Mouse (Mus musculus) heart, adult 2 months (tissue): Measurements from ENCODE around the gene Cdc42ep4. TPM values are rescaled to one million over a fixed set of nuclear protein-coding genes. Genes with fewer than 3 reads are reported as not detected.

ENCODE experiments used
- DNase-seq, 2 experiments: peaks; one replicate each; pipeline ENCODE4 v3.0.0; 2021
- H3K27ac ChIP-seq: fragments of 200-600 bp; 2 replicates; pipeline ENCODE4 v1.8.1; 2022
- H3K27me3 ChIP-seq: fragments of 200-500 bp; 2 replicates; pipeline ENCODE4 v1.6.1; 2012; ENCODE audit warnings: mild to moderate bottlenecking, low read length, inconsistent platforms, mixed read lengths; ENCODE audit not compliant: control insufficient read depth, insufficient read depth
- H3K36me3 ChIP-seq: fragments of 200-500 bp; 2 replicates; pipeline ENCODE4 v1.6.1; 2012; ENCODE audit warnings: low read length, inconsistent platforms; ENCODE audit not compliant: control insufficient read depth, insufficient read depth
- H3K4me1 ChIP-seq: fragments of 200-500 bp; 2 replicates; pipeline ENCODE4 v1.6.1; 2011; ENCODE audit warnings: low read length; ENCODE audit not compliant: control insufficient read depth, insufficient read depth
- H3K4me3 ChIP-seq: fragments of 200-600 bp; 2 replicates; pipeline ENCODE4 v1.8.1; 2022
- H3K79me2 ChIP-seq: fragments of 200-500 bp; replicated peaks from 2 replicates; pipeline ENCODE4 v1.6.1; 2012; ENCODE audit warnings: mild to moderate bottlenecking, inconsistent platforms, low read length, moderate library complexity, mixed read lengths; ENCODE audit not compliant: control insufficient read depth, insufficient read depth
- H3K9ac ChIP-seq: fragments of 200-500 bp; 2 replicates; pipeline ENCODE4 v1.6.1; 2012; ENCODE audit warnings: low read depth, mild to moderate bottlenecking, control low read depth, inconsistent platforms, low read length, mixed read lengths
- CTCF ChIP-seq: fragments of 200-600 bp; IDR thresholded peaks from 2 replicates; pipeline ENCODE4 v1.8.1; 2022; ENCODE audit warnings: antibody characterized with exemption, mild to moderate bottlenecking, moderate library complexity
- EP300 ChIP-seq: fragments of 200-500 bp; IDR thresholded peaks from 2 replicates; pipeline ENCODE4 v1.6.1; 2011; ENCODE audit warnings: low read depth, low read length, control low read depth; ENCODE audit not compliant: insufficient read depth
- POLR2A ChIP-seq: fragments of 200-500 bp; IDR thresholded peaks from 2 replicates; pipeline ENCODE4 v1.6.1; 2011; ENCODE audit warnings: mild to moderate bottlenecking, low read depth, low read length, control low read depth; ENCODE audit not compliant: insufficient read depth
- WGBS: fragments of 180-500 bp; shearing (Covaris S2); methylation state at CpG from one replicate; pipeline ENCODE4 v1.1.7; 2018; 5-methylcytosine and 5-hydroxymethylcytosine counted together
- intact Hi-C: fragments of 180-260 bp; cut with DNase I; formaldehyde crosslinking; loops from one replicate; pipeline ENCODE4 v1.15.1; 2025
- polyA plus RNA-seq: library from polyadenylated mRNA; depleted of rRNA; stranded (reverse); fragments of >200 nt; gene quantifications from 2 replicates; pipeline ENCODE4 v1.2.3, GENCODE M21; 2012
- total RNA-seq, 2 experiments: library from RNA; stranded (reverse); gene quantifications; 2 replicates each; pipeline ENCODE4 v1.2.3; 2021

The Cdc42ep4 gene
- total and polyA plus RNA-seq, 3 experiments = 12.9 to 23.2 (median 20.6) TPM

DNA sequence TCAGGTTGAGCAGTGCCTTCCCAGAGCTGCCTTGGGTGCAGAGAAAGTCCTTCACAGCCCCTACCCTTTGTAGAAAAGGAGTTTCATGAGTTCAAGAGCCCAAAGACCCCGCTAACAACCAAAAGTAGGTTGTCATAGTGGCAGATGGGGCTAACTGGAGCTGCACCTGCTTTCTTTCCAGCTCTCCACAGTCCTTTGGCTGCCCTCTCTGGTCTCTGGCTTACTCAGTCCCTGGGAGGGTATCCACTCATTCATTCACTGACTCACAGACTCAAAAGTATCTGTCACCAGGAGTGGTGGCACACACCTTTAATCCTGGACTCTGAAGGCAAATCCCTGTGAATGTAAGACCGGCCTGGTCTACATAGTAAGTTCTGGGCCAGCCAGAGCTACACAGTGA, 35.5 kb downstream of the Cdc42ep4 start:
- no peaks in the 10 kb centered on the region for H3K4me1 ChIP-seq
- H3K36me3 ChIP-seq = no peaks in the 10 kb centered on the region
- no peaks in the 10 kb centered on the region for H3K79me2 ChIP-seq
- H3K27ac ChIP-seq = no peak overlapping the region
- 97% methylated on average over 2 of the region's 2 CpGs for WGBS
- H3K9ac ChIP-seq = no peak overlapping the region
- TF ChIP-seq EP300 = no peak
- no peak for TF ChIP-seq POLR2A
- TF ChIP-seq CTCF = no peak
- intact Hi-C loops = no loop called here
- no peak for DNase-seq
- no peak overlapping the region for H3K4me3 ChIP-seq
- H3K27me3 ChIP-seq = no peaks in the 10 kb centered on the region

DNA sequence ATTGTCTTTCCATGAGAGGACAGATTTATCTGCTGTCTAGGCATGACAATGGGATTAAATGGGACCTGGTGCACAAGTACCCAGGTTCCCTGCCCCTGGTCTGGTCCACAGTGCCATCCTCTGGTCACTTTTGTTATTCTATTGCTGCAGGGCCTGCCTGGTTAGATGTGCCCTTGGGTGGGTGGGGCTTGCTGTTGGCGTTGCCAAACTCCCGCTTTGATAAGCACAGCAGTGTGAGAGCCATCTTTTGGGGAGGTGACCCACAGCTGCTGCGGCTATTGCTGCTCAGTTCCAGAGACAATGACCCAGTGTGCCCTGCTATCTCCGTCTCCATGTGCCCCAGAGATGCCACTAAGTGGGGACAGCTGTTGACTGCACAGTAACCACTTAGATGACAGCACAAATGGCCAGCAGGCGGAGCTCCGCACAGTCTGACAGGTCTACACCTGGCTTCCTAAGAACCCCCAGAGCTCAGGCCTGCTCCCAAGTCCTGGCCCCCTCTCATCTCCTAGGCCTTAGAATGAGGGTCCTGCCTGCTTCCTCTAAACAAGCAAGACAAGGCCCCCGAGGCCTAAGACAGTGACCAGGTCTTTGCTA, 36.5 kb downstream of the Cdc42ep4 start:
- Histone ChIP-seq H3K4me3 (no peak overlapping the region), H3K9ac (no peak overlapping the region), H3K27ac (no peak overlapping the region), H3K36me3 (no peaks in the 10 kb centered on the region), H3K27me3 (no peaks in the 10 kb centered on the region), H3K4me1 (peaks cover 5% of the 10 kb centered on the region), H3K79me2 (no peaks in the 10 kb centered on the region)
- intact Hi-C loops = no loop called here
- WGBS = 77% methylated on average over 7 of the region's 7 CpGs
- TF ChIP-seq EP300 (no peak), CTCF (no peak), POLR2A (no peak)
- DNase-seq = no peak

DNA sequence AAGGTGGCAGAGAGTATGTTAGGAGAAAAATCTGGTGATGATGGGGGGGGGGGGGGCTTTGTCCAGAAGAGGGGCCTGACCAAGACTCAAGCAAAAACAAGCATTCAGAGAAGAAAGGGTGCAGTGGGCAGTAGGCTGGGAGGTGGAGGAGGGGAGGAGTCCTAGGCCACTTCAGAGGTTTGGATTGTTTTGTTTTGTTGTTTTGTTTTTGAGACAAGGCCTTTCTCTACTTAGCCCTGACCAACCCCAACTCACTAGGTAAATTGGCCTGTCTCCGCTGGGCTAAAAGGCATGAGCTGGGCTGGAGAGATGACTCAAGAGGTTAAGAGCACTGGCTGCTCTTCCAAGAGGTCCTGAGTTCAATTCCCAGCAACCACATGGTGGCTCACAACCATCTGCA, 40.6 kb downstream of the Cdc42ep4 start:
- H3K79me2 ChIP-seq = no peaks in the 10 kb centered on the region
- no peaks in the 10 kb centered on the region for H3K36me3 ChIP-seq
- no peaks in the 10 kb centered on the region for H3K27me3 ChIP-seq
- H3K27ac ChIP-seq = no peak overlapping the region
- TF ChIP-seq CTCF = no peak
- TF ChIP-seq POLR2A = no peak
- no peak for TF ChIP-seq EP300
- DNase-seq = no peak
- 92% methylated on average over 1 of the region's 1 CpGs for WGBS
- intact Hi-C loops = loop anchor here (2.0 kb wide), 1 partner anchor 40 kb away; the partner anchor contains the start of gene Cdc42ep4
- no peak overlapping the region for H3K4me3 ChIP-seq
- H3K9ac ChIP-seq = no peak overlapping the region
- H3K4me1 ChIP-seq = peaks cover 8% of the 10 kb centered on the region

DNA sequence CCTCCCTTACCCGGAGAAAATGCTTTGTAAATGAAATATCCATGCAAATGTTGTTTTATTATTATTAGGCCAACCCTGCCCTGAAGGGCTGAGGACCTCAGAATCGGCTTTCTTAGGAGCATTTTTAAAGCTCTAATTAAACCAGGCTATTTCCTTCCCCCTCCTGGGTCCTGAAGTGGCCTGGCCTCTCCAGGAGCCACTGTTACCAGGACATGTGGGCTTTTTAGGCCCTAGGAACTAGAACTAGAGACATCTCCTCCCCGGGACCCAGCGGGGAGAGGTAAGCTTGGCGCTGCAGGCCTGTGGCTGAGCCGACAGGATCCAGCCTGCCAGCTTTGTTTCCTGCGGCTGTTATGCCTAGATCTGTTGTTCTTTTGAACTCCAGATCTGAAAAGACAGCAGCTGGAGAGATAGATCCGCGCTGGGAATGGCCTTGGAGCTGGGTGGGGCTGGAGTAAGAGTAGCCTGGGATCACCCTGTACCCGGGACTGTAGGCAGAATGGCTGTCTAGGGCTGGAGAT, 41.4 kb downstream of the Cdc42ep4 start:
- H3K27me3 ChIP-seq = no peaks in the 10 kb centered on the region
- peak overlapping the region; percentile 58 for H3K27ac ChIP-seq
- H3K9ac ChIP-seq = peak overlapping the region; percentile 24; the same call in 1 of the 2 replicates
- 23% methylated on average over 10 of the region's 10 CpGs for WGBS
- DNase-seq = no peak
- H3K4me1 ChIP-seq = peaks cover 8% of the 10 kb centered on the region
- H3K36me3 ChIP-seq = no peaks in the 10 kb centered on the region
- intact Hi-C loops = loop anchor here (2.0 kb wide), 1 partner anchor 40 kb away; the partner anchor contains the start of gene Cdc42ep4
- TF ChIP-seq EP300 = no peak
- no peak for TF ChIP-seq CTCF
- TF ChIP-seq POLR2A = no peak
- H3K4me3 ChIP-seq = no peak overlapping the region
- H3K79me2 ChIP-seq = no peaks in the 10 kb centered on the region

DNA sequence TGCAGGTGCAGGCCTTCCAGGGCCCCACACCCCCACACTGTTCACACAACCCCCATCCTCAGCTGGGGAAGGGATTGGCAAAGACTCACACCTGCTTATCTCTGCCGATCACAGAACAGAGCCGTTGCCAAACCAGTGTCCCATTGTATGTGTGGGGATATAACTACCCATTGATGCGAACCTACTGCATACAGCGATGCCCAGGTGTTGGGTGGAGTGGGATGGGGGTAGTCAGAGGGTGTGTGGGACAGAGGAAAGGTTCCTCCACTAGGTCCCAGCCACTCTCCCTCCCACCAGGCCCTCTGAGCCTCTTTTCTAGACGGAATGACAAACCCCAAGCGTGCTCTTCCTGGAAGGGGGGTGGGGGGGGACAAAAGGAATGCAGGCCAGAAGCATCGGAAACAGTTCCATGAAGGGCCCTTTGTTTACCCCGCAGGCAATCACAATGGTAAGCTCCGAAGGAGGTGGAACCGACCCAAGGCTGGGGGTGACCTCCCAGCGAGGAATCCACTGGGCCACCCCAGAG, 41.9 kb downstream of the Cdc42ep4 start, which contains the start of gene Cpsf4l:
Cpsf4l (minus strand) TSS at position 287 of the 526 bp plus-strand sequence.
- intact Hi-C loops = loop anchor here (2.0 kb wide), 1 partner anchor 41 kb away; the partner anchor contains the start of gene Cdc42ep4
- Histone ChIP-seq H3K36me3 (no peaks in the 10 kb centered on the region), H3K27me3 (no peaks in the 10 kb centered on the region), H3K4me1 (peaks cover 8% of the 10 kb centered on the region), H3K9ac (peak within 1 kb of the TSS; percentile 24; the same call in 1 of the 2 replicates), H3K27ac (peak within 1 kb of the TSS; percentile 58), H3K4me3 (no peak within 1 kb of the TSS), H3K79me2 (no peaks in the 10 kb centered on the region)
- no peak for DNase-seq
- TF ChIP-seq EP300 (no peak), CTCF (no peak), POLR2A (no peak)
- WGBS = 24% methylated on average over 11 of the region's 11 CpGs

DNA sequence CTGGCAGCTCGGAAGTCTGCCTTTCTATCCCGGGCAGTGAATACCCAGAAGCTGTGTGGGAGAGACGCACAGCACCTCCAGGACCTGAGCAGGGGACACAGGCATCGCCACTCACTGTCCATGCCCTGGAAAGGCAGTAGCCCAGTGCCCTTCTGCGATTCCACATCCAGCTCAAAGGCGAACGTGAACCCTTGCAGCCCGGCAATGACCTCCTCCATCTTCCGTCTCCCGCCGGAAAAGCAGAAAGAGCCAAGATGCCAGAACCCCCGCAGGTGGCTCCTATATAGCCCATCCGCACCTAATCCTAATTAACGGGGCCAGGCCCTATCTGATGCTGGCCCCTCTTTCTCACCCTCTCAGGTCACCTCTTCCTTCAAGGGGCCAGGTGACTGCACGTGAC, 42.4 kb downstream of the Cdc42ep4 start:
- no peaks in the 10 kb centered on the region for H3K36me3 ChIP-seq
- no peaks in the 10 kb centered on the region for H3K27me3 ChIP-seq
- no peak overlapping the region for H3K9ac ChIP-seq
- WGBS = 57% methylated on average over 15 of the region's 15 CpGs
- no peak for TF ChIP-seq EP300
- TF ChIP-seq POLR2A = no peak
- no peak for TF ChIP-seq CTCF
- no peak overlapping the region for H3K4me3 ChIP-seq
- intact Hi-C loops = no loop called here
- no peaks in the 10 kb centered on the region for H3K79me2 ChIP-seq
- DNase-seq = no peak
- H3K27ac ChIP-seq = no peak overlapping the region
- H3K4me1 ChIP-seq = peaks cover 8% of the 10 kb centered on the region
